Comparison of ENCODE assay signal across 25 mouse cellular contexts in the genomic region with DNA sequence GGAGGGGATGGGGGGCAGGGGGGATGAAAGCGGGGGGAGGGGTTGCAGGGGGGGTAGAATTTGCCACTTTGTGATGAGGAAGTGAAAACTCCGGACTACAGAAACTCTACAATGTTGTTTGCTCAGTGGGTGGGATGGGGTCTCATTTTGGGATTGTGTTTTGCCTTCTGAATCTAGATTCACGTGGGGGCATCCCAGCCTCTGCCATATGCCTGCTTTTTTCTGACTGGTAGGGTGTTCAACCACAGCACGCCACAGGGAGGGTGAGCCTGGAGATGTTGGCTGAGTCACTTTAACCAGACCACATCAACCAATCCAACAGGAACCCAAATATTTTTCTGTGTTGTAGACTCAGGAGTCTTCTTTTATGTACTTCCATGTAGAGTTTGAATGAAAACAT.
"Had no signal": no experiment of that assay in that cellular context is flagged by ENCODE, and none has a peak within 500 bp of the region (broad histone marks: within the 10 kb centered on the region; RNA-seq: fewer than 3 reads in every experiment).

No protein-coding gene starts in this region.

- H3K9me3 ChIP-seq: embryonic facial prominence, embryonic 10.5 days; embryonic facial prominence, embryonic 12.5 days; embryonic facial prominence, embryonic 13.5 days; embryonic facial prominence, embryonic 15.5 days; forebrain, embryonic 10.5 days; forebrain, embryonic 12.5 days; forebrain, embryonic 13.5 days; forebrain, embryonic 15.5 days had no signal

- DNase-seq: cerebellum, adult 8-10 months; cerebellum, adult 9-10 months; cerebellum, adult 9-11 months; cerebellum, postnatal 10 days; cerebellum, postnatal 14 days; cerebellum, postnatal 25 days; cerebellum, postnatal 36 days; embryo, embryonic 11 days; forebrain, postnatal 0 days; gastrocnemius, adult 2 months; gastrocnemius, postnatal 10 days; gastrocnemius, postnatal 14 days; gastrocnemius, postnatal 25 days; gastrocnemius, postnatal 36 days; heart, adult 18-20 months; heart, adult 2 months had no signal

- H3K27ac ChIP-seq: embryonic facial prominence, embryonic 10.5 days; embryonic facial prominence, embryonic 12.5 days; embryonic facial prominence, embryonic 13.5 days; embryonic facial prominence, embryonic 15.5 days; forebrain, embryonic 10.5 days; forebrain, embryonic 12.5 days; forebrain, embryonic 13.5 days; forebrain, embryonic 15.5 days; gastrocnemius, adult 2 months; heart, adult 2 months had no signal

- H3K4me3 ChIP-seq: embryonic facial prominence, embryonic 10.5 days; embryonic facial prominence, embryonic 12.5 days; embryonic facial prominence, embryonic 13.5 days; embryonic facial prominence, embryonic 15.5 days; erythroblast, embryonic 14.5 days; forebrain, embryonic 10.5 days; forebrain, embryonic 12.5 days; forebrain, embryonic 13.5 days; forebrain, embryonic 15.5 days; gastrocnemius, adult 2 months; heart, adult 2 months had no signal

- H3K27me3 ChIP-seq: embryonic facial prominence, embryonic 12.5 days; embryonic facial prominence, embryonic 13.5 days; embryonic facial prominence, embryonic 15.5 days; forebrain, embryonic 12.5 days; forebrain, embryonic 13.5 days; forebrain, embryonic 15.5 days had no signal

- H3K36me3 ChIP-seq: embryonic facial prominence, embryonic 10.5 days; forebrain, embryonic 10.5 days; forebrain, embryonic 12.5 days had no signal

- H3K9ac ChIP-seq: embryonic facial prominence, embryonic 12.5 days; embryonic facial prominence, embryonic 13.5 days; embryonic facial prominence, embryonic 15.5 days; forebrain, embryonic 12.5 days; forebrain, embryonic 13.5 days; forebrain, embryonic 15.5 days; forebrain, postnatal 0 days had no signal

- H3K4me2 ChIP-seq: embryonic facial prominence, embryonic 12.5 days; embryonic facial prominence, embryonic 13.5 days; embryonic facial prominence, embryonic 15.5 days; forebrain, embryonic 12.5 days; forebrain, embryonic 13.5 days; forebrain, embryonic 15.5 days had no signal

- H3K4me1 ChIP-seq: embryonic facial prominence, embryonic 13.5 days; embryonic facial prominence, embryonic 15.5 days had no signal
